Mouse (Mus musculus) natural killer cell, adult 2 months (primary cell): Measurements from ENCODE around the gene Ezr.

Source experiments
- DNase-seq, 2 experiments: peaks; one replicate each; pipeline ENCODE4 v3.0.0; 2022; ENCODE audit warnings: low spot score in 2 of 2

The Ezr gene

DNA sequence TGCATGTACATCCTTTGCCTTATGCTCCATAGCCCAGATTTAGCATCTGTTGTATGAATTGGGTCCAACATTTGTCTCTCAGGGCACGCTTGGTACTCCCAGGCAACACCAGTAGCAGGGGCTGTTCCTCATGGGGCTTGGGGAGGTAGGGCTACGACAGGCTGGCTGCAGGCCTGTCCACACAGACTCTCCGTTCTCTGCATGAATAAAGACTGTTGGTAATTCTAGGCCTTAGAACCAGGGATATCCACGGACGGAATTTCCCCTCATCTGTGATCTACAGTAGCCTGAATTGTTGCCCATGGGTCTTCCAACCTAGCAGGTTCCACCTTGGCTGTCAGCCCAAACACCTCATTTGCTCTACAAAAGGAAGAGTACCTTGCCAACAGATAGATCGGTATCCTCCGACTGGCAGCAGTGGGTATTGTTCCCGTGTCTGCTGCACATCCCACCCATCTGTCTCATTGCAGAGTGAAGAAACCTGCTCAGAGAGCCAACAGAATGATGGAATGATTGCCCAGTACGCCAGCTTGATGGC, 7.1 kb upstream of the Ezr start:
- DNase-seq, result no peak

DNA sequence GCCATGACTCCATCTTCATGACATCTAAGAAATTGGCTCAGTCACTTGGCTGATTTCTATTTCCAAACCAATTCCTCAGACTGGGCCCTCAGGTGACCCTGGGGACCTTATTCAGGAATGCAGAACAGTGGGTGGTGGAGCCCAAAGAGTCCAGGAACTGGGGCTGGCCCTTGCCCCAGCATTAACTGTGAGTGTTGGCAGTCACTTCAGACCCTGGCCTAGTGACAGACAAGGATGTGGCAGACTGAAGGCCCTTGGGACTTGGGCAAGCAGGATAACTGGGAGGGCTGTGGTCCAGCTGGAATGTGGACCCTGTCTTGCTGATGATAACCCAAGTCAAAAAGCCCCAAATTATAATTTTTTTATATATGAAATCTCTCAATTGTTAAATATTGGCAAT, 6.5 kb upstream of the Ezr start:
- DNase-seq, result no peak

DNA sequence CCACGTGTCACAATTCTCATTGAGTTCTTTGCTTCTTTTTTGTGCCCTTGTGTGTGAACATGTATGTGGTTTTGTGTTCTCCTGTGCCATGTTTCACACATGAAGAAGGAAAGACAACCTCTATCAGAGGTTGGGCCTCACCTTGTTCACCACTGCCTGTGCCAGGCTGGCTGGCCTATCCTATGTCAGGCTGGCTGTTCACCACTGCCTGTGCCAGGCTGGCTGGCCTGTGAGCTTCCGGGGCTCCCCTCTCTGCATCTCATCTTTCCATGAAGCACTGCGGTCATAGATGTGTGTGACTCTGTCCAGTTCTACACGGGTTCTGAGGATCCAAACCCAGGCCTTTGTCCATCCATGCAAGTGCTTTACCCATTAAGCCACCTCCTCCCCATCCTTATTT, 4.7 kb upstream of the Ezr start:
- DNase-seq, result no peak

DNA sequence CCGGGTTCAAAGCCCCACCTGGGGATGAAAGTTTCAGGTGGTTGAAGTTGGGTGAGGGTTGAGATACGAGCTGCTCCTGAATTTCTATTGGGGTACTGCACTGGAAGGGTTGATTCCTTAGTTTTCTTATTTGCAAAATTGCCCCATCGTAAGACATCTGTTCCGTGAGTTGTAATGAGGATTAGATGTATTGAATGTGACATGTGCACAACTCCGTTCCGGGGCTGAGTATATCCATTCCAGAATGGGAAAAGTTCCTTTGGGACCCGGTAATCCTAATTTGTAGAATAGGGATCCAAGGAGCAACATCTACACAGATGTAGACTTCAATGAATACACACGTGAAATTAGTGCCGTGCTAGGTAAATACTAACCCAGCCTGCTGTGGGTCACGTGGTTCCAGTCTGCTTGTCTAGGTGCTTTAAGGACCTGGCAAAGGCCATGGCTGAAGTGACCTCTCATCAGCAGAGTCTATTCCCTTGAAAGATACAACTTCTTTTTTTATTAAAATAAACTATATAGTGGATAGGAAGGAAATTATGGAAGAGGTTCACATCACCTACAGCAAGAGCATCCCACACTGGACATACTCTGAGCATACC, 1.3 kb upstream of the Ezr start:
- DNase-seq, result no peak

DNA sequence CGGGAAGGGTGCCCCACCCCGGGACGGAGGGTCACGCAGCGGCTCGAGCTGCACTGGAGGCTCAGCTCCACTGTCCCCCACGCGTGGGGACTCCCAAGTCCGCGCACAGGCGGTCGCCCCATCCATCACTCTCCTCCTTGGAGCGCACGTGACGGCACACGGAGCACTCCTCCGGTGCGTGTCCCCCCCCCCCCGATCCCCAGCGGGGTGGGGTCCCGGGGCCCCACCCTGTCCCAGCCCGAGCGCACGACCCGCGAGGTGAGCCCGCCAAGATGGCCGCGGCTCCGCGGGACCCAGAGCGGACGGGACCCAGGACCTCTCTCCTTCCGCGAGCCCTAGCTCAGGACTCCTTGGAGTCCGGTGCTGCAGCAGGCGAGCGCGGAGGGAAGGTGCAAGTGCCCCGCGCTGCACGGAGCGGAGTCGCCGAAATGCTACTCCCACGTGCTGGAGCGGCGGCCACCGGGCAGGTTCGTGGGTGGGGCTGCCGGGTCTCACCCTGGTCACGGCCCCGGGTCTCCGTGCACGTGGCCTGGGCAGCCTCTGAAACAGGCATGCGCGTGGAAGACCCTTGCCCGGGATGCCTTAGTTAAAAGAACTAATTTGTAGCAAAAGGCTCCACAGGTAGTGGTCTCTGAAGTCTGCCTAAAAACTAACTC, 550 bp upstream of the Ezr start:
- DNase-seq, result peak in 1 of 2 experiments; percentile 20

DNA sequence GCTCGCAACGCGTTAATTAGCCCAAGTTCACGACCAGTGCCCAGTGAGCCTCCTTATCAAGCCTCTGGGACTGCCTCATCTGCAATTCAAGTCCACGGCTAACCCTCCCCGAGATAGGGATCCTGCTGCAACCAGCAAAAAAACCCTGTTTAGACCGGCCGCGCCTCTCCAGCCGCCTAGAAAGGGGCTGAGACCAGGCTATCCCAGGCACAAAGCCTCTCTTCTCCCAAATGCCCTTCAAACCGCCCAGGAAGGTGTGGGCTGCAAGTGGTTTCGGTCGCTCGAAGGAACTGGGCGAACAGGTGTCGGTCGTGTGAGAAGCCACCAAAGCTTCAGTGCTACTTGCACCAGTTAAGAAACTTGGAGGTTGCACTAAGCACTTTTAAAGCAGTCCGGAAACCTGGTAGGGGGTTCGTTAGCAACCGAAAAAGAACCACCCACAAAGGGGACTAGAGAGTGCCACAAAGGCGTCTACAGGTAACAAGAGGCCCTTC, 504 bp downstream of the Ezr start:
- DNase-seq, result peak; percentile 59 to 62

DNA sequence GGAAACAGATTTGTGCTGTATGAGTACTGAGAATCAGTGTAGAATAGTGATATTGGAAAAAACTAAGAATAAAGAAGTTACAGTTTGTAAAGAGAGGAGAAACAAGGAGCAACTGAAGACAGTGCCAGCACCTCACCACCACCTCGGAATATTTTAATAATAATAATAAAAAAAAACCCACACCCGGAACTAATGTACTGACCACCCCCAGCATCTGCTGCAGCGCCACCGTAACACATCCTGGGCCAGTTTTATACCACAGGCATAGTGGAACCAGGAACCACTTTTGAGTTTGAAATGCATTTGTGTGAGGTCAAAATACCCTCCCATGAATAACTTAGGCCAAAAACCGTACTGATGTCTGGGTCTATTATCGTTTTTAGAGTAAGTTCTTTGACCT, 1.3 kb downstream of the Ezr start:
- DNase-seq, result peak in 1 of 2 experiments; percentile 21

DNA sequence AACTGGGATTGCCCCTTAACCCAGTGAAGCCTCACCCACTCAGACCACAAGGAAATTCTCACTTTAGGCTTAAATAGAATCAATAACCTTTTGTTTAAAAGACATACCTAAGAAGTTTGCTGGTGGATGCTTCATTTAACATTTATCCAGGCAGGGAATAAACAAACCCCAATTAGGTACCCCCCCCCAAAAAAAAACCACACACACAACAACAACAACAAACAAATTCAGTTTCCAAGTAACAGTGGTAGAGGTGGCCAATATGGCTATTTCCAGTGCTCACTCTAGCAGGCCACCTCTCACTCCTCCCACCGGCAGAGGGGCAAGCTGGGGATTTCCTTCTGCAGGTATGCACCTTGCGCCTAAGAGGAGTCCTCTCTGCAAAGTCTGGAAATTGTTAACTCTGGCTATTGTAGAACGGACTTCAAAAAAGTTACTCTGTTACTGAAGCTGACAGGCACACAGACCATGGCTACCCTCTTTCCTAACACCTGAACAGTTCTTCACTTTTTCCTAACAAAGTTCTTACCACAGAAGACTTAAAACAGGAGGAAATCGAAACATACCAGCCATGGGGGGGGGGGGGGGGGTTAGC, 2.0 kb downstream of the Ezr start:
- DNase-seq, result peak in 1 of 2 experiments; percentile 35

DNA sequence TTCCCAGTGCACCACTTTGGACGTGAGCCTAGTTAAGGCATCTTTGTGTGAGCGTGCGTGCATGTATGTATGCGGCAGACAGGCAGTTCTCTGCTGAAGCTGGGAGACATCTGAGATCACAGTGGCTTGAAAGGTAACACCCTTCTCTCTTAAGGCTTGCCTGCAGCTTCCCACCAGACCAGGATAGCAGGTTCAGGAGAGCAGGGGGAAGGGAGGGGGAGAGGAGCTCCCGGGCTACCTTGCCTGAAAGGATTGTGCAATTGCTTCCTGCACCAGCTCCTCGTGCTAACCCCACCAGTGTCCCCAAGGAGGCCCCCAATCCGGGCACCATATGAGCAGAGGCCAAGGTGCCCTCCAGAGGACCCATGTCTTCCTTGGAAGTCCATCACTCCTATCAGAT, 3.0 kb downstream of the Ezr start:
- DNase-seq, result no peak

DNA sequence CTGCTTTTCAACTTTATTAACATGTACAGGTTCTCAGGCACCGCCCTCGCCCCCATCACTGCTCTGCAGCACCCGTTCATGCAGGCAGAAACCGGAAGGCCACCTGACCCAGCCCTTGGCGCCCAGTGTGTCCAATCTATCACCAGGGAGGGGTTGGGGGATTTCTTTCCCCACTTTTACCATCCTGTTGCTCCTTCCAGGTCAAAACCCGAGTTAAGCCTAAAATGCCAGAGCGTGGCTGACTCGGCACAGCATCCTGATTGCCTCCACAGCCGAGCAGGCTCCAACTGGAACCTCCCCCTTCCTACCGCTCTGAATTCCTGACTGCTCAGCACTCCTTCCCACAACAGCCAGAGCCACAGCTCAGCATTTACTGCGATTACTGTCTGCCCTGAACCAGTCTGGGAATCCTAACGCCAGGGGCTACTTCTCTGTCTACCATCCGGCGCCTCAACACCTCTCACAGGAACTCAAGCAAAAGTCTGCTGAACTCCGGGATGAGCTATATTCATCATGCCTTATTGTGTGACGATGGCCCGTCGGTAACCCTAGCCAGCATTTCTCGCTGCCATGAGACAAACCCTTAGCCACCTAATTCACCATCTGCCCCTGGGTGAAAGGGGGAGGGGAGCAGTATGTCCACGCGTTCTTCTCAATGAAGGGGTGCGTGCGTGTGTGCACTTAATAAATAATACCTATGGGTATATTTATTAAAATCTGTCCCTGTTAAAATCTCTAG, 3.6 kb downstream of the Ezr start:
- no peak for DNase-seq

DNA sequence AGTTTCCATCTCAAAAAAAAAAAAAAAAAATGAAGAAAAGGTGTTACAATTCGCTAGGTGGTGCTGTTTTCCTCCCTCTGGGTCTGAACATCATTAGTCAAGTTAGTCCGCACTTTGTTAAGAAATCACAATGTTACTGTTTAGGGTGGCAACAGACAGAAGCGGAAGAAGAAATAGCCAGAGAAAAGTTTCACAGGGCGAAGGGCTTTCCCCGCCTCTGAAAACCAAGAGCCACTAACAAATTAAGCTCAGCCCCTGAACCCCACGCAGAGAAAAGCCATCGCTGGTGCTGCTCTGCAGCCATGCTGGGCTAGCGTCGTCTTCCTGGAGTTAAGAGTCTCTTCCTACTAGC, 4.3 kb downstream of the Ezr start:
- peak; percentile 83 to 85 for DNase-seq

DNA sequence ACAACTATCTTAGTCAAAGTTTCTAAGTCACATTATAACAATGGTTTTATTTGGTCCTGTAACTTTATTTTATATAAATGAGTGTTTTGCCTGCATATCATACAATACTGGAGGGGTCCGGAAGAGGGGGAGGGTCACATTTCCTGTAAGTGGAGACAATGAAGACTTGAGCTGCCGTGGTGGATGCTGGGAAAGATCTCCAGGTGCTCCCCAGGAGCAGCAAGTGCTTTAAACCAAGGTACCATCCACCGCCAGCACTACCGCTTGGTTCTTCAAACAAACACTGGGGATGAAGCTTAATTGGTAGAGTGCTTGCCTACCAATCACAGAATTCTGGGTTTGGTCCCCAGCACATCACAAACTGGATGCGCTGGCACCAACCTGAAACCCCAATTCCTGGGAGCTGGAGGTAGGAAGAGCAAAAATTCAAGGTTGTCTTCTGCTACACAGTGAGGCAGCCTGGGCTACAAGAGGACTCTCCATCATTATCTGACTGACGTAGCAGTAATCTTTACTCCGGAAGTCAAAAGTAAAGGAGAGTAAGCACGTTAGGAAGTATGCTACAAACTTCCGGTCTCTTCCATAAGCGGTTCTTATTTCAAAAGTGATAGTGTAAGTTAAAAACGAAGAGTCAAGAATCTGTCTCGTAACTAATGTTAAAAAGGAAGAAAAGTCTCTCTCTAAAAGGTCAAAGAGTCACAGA, 4.8 kb downstream of the Ezr start:
- DNase-seq, result peak in 1 of 2 experiments; percentile 15

DNA sequence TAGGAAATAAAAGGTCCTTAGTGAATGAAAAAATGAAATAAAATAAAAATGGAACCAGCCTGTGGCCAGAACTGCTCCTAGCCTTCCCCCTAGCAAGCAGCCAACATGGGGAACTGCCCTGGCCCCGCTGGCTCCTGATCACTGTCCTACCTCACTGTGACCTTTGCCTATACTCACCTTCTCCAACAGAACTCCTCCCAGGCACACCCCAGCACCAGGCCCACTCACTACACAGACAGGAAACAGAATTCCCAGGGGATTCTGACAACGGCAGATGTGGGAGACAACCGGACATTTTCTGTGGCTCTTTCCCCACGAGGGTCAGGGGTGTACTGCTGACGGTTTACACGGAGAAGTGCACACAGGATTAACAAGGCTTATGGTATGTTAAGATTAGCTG, 5.5 kb downstream of the Ezr start:
- no peak for DNase-seq

DNA sequence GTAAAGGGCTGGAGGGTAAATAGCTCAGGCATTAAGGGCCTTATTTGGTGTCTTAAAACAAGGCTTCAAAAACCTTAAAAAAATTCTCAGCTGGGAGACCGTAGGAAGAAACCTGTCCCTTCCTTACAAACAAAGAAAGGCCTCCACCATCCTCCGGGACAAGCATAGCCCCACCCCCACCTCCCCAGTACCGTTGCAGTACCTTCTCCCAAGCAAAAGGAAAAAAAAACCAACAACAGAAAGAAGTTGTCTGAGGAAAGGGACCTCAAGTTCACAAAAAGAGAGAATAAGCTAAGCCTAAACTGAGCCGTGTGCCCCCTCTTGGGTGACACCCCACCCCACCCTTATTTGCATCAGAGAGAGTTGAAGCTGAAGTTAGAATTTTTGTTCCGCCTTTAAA, 6.0 kb downstream of the Ezr start:
- no peak for DNase-seq

DNA sequence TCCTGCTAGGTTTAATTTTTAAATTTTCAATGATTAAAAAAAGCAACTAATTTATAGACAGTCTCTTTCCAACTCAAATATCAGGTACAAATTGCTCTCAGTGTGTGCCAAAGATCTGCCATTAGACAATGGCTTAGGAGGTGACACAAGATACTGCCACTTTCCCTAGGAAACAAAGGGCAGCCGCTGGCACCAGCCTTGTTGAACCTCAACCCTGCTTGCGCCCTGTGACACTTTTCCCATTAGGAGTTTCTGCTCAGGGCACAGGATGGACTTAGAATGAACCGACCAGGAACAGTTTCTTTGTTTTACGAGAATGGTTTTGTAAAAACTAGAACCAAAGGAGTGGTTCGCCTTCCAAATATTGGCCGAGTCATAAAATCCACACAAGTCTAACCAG, 6.5 kb downstream of the Ezr start:
- DNase-seq, result no peak

DNA sequence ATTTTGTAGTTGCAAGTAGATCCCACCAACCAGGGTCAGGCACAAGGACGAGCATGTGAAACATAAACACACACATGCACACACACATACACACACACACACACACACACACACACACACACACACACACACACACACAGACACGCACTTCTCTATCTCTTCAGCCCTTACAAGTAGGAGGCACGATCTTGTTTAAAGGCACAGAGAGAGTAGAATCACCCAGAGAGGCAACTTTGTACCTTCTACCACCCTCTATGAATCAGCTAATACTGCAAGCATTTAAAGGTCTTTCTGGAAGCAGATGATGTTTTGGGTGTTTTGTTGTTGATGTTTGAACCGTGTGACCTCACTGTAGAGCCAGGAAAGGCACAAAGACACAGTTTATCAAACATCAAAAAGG, 6.9 kb downstream of the Ezr start:
- no peak for DNase-seq

DNA sequence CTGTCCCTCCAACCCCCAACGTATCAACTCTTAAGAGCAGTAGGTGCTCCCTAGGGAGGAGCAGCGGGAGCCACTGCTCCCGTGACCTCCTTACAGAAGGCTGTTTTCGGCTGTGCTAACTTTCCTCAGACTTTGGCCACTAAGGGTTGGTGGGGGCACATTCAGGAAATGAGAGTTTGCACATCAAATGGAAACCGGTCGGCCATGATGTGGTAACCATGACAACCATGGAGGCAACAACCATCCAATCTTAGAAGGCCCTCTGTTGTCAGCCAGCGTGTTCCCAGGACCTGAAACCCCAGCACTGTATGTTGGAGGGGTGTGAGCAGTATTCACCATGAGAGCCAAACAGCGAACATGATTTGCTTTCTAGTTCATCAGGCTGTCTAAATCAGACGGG, 7.4 kb downstream of the Ezr start:
- DNase-seq, result peak; percentile 24 to 44

DNA sequence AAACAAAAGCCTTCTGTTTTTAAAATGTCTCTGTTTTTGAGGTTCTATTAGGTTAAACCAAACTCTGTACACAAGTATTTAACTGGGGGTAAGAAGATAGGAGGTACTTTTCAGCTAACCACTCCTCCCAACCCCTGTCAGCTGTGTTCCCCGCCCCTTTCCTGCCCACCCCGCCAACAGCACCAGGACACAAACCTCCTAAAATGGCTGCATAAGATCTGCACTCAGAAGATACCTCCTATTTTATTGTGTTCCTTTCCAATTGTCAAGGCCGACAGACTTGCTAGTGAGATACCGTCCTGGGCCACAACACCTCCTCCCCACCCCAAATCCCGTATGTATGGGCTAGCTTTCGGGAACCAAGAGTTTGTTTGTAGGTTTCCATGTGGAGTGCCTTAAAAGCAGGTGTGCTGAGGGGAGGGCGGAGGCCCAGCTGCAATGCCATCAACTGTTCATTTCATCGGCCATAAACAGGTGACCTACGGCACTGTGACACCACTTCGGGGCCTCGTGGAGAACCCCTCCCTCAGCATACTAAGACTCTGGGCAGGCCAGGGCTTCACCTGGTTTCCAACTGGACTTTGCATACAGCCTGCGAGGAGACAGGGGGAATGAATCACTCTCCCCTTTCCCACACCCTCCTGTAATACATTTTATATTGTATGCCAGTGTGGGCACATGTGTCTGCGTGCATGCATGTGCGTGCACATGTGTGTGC, 9.2 kb downstream of the Ezr start:
- DNase-seq, result no peak

DNA sequence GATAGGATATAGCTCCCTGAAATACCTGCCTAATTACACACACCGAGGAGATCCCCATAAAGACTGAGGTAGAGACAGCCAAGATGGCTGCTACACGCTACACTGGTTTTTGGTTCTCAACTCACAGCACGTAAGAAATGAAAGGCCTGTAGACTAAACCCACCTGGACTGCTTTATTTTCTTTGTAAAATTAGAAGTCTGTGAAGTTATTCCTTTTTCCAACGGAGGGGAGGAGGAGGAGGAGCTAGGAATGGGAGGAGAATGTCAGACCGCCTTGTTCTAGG, 10.2 kb downstream of the Ezr start:
- DNase-seq, result no peak

DNA sequence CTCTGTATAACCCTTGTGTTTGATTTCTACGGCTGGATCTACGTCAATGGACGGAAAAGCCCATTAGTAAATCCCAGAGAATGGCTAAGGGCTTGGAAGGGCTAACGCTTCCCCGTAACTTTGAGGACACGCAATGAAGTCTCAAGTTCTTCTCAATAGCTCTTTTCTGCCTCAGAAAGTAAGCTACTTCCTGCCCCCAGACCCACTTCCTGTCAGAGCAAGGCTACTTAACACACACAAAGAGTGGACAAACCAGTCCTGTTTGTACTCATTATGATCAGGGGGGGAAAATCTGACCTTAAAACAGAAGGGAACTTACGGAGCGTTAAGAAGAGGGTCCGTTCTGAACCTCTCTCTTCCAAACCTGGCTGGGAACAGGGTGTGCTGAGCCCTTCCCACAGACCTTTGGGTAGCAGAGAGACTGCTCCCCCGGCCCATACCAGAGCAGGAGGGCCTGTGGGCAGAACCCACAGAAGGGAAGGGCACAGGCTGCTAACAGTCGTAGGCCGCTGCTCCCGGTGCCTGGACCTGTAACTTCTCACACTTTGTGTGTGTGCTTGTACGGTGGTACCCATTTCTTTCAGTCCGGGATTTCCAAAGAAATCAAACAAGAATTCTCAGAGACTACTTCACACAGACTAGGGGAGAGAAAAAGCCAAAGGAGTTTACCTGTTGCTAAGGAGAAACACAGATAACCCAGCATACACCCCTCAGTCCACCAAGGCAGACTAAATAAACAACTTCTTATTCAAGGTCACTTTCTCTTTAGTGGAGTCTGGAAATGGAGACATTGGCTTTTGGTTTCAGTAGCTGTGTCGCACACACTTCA, 10.7 kb downstream of the Ezr start:
- DNase-seq, result peak; percentile 43 to 52

DNA sequence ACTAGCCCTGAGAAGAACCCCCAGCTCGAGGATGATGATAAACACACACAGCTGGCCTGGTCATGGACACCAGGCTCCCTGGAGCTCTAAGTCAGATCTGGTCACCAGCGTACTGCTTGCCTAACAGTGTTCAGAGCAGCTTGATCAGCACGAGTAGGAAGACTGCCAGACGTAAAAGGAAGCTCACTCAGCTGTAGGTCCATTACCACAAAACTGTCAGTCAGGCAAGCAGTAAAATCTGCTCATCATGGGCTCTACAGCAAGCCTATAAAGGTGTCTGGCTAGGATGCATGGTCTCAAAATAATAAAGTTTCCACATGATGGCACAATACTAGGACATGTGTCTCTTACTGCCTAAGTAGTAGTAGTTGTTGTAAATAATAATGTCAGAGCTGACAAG, 13.0 kb downstream of the Ezr start:
- no peak for DNase-seq
